12 mouse cellular contexts compared by ENCODE assay signal in genomic region chr11:66494391-66494790, GRCm38 (mm10). TPM values are rescaled to one million over a fixed set of nuclear protein-coding genes. Genes with fewer than 3 reads are reported as not detected.
"Had no signal": no experiment of that assay in that cellular context is flagged by ENCODE, and none has a peak within 500 bp of the region (broad histone marks: within the 10 kb centered on the region; RNA-seq: fewer than 3 reads in every experiment).

No protein-coding gene starts in this region.

- DNase-seq: gastrocnemius, adult 2 months; gastrocnemius, postnatal 10 days; gastrocnemius, postnatal 25 days; kidney, adult 18-20 months; kidney, adult 8-10 months; kidney, postnatal 10 days; kidney, postnatal 25 days; kidney, postnatal 4 days; liver; liver, embryonic 13.5 days; liver, postnatal 0 days had no signal

RNA-seq across cellular contexts. Expression of gene Shisa6, which starts 31.4 kb away (rescaled TPM):
- total RNA-seq: granulocyte monocyte progenitor cell, adult 5-6 weeks had no signal
